19 mouse cellular contexts compared by ENCODE assay signal in genomic region chr7:137010451-137010850, GRCm38 (mm10).
A peak's percentile ranks its signal among the peaks of the same experiment; 100 is the strongest.
DNase-seq lines count a peak whose midpoint lies in the region; ATAC-seq and TF ChIP-seq lines count a peak whose summit lies in the region.
"Had no signal": no experiment of that assay in that cellular context is flagged by ENCODE, and none has a peak within 500 bp of the region (broad histone marks: within the 10 kb centered on the region; RNA-seq: fewer than 3 reads in every experiment).

No protein-coding gene starts in this region.

- DNase-seq in gastrocnemius, adult 18-20 months (ENCODE audit: low spot score), result peak; percentile 6
- DNase-seq in gastrocnemius, postnatal 14 days, result no peak
- no peak for DNase-seq in limb, embryonic 10.5 days (ENCODE audit: low spot score)
- peak; percentile 45 for DNase-seq in limb, embryonic 14.5 days (ENCODE audit: low spot score)
- no peak for DNase-seq in ovary, adult 18-20 months (ENCODE audit: low spot score)
- DNase-seq: adrenal gland, postnatal 14 days; cerebellum, adult 18-20 months; cerebellum, adult 9-11 months; cerebellum, postnatal 36 days; kidney, adult 8-10 months had no signal

- peaks cover 5% of the 10 kb centered on the region for H3K27me3 ChIP-seq in heart, embryonic 16.5 days (ENCODE audit: control insufficient read depth, insufficient read depth, low read length)
- H3K27me3 ChIP-seq in heart, embryonic 12.5 days (replicated peaks), result no peaks in the 10 kb centered on the region
- H3K27me3 ChIP-seq in limb, embryonic 13.5 days, result peaks cover 16% of the 10 kb centered on the region
- peaks cover 65% of the 10 kb centered on the region for H3K27me3 ChIP-seq in limb, embryonic 10.5 days (ENCODE audit: low read depth, poor library complexity, severe bottlenecking)
- H3K27me3 ChIP-seq in limb, embryonic 14.5 days (ENCODE audit: control insufficient read depth, insufficient read depth, low read length), result no peaks in the 10 kb centered on the region
- H3K27me3 ChIP-seq: embryonic facial prominence, embryonic 15.5 days had no signal

- no peaks in the 10 kb centered on the region for H3K9me3 ChIP-seq in heart, embryonic 16.5 days (replicated peaks; ENCODE audit: control insufficient read depth, low read length)
- H3K9me3 ChIP-seq in heart, embryonic 12.5 days (replicated peaks), result no peaks in the 10 kb centered on the region
- H3K9me3 ChIP-seq in limb, embryonic 13.5 days, result no peaks in the 10 kb centered on the region
- no peaks in the 10 kb centered on the region for H3K9me3 ChIP-seq in limb, embryonic 10.5 days (replicated peaks)
- no peaks in the 10 kb centered on the region for H3K9me3 ChIP-seq in limb, embryonic 14.5 days (ENCODE audit: control insufficient read depth, low read length)
- H3K9me3 ChIP-seq: embryonic facial prominence, embryonic 15.5 days; forebrain, embryonic 10.5 days; hindbrain, embryonic 13.5 days had no signal

- no peak overlapping the region for H3K27ac ChIP-seq in heart, embryonic 16.5 days (ENCODE audit: low read length)
- no peak overlapping the region for H3K27ac ChIP-seq in heart, embryonic 12.5 days (ENCODE audit: poor library complexity, severe bottlenecking)
- H3K27ac ChIP-seq in limb, embryonic 13.5 days, result no peak overlapping the region; the same call in 1 of the 2 replicates
- H3K27ac ChIP-seq in limb, embryonic 10.5 days, result no peak overlapping the region
- no peak overlapping the region for H3K27ac ChIP-seq in limb, embryonic 14.5 days (replicated peaks; ENCODE audit: low read depth, low read length)
- H3K27ac ChIP-seq: embryonic facial prominence, embryonic 15.5 days; forebrain, embryonic 10.5 days; heart, adult 2 months; hindbrain, embryonic 13.5 days; hindbrain, postnatal 0 days had no signal

- 72% methylated on average over 2 of the region's 2 CpGs for WGBS in heart, embryonic 16.5 days
- 68% methylated on average over 2 of the region's 2 CpGs for WGBS in heart, embryonic 12.5 days
- WGBS in limb, embryonic 13.5 days, result 44% methylated on average over 2 of the region's 2 CpGs
- 92% methylated on average over 2 of the region's 2 CpGs for WGBS in limb, embryonic 10.5 days
- WGBS in limb, embryonic 14.5 days, result 41% methylated on average over 2 of the region's 2 CpGs

- no peak for TF ChIP-seq POLR2A in limb, embryonic 14.5 days (IDR thresholded peaks at IDR 0.05; ENCODE audit: borderline replicate concordance, extremely low read depth, insufficient read depth, insufficient read length)

- H3K9ac ChIP-seq in heart, embryonic 16.5 days (ENCODE audit: low read length), result no peak overlapping the region
- H3K9ac ChIP-seq in heart, embryonic 12.5 days, result no peak overlapping the region
- no peak overlapping the region for H3K9ac ChIP-seq in limb, embryonic 13.5 days
- H3K9ac ChIP-seq in limb, embryonic 14.5 days (ENCODE audit: low read depth, low read length, severe bottlenecking), result no peak overlapping the region
- H3K9ac ChIP-seq: embryonic facial prominence, embryonic 15.5 days; hindbrain, embryonic 13.5 days had no signal

- no peak overlapping the region for H3K4me3 ChIP-seq in heart, embryonic 16.5 days (ENCODE audit: low read length)
- no peak overlapping the region for H3K4me3 ChIP-seq in heart, embryonic 12.5 days
- no peak overlapping the region for H3K4me3 ChIP-seq in limb, embryonic 13.5 days
- H3K4me3 ChIP-seq in limb, embryonic 10.5 days, result no peak overlapping the region
- H3K4me3 ChIP-seq in limb, embryonic 14.5 days (replicated peaks; ENCODE audit: low read length), result no peak overlapping the region
- H3K4me3 ChIP-seq: embryonic facial prominence, embryonic 15.5 days; erythroblast, embryonic 14.5 days; forebrain, embryonic 10.5 days; heart, adult 2 months; hindbrain, embryonic 13.5 days had no signal

- intact Hi-C loops in gastrocnemius, postnatal 14 days (cut with DNase I; ENCODE audit: low total_unique reads), result no loop called here

- H3K4me2 ChIP-seq in heart, embryonic 16.5 days (ENCODE audit: low read depth, low read length), result no peak overlapping the region
- no peak overlapping the region for H3K4me2 ChIP-seq in heart, embryonic 12.5 days
- H3K4me2 ChIP-seq in limb, embryonic 13.5 days (replicated peaks), result no peak overlapping the region
- no peak overlapping the region for H3K4me2 ChIP-seq in limb, embryonic 14.5 days (replicated peaks; ENCODE audit: low read depth, low read length, severe bottlenecking)
- H3K4me2 ChIP-seq: embryonic facial prominence, embryonic 15.5 days; hindbrain, embryonic 13.5 days had no signal

- H3K4me1 ChIP-seq in heart, embryonic 16.5 days (ENCODE audit: control insufficient read depth, insufficient read depth, low read length), result no peaks in the 10 kb centered on the region
- H3K4me1 ChIP-seq in heart, embryonic 12.5 days (replicated peaks), result peaks cover 4% of the 10 kb centered on the region; the same call in 1 of the 2 replicates
- H3K4me1 ChIP-seq in limb, embryonic 13.5 days, result peaks cover 35% of the 10 kb centered on the region
- H3K4me1 ChIP-seq in limb, embryonic 10.5 days, result peaks cover 26% of the 10 kb centered on the region
- H3K4me1 ChIP-seq in limb, embryonic 14.5 days (ENCODE audit: control insufficient read depth, insufficient read depth, low read length), result peaks cover 27% of the 10 kb centered on the region

- ATAC-seq in heart, embryonic 16.5 days (replicated peaks; ENCODE audit: extremely low read depth, insufficient read depth, low FRiP score), result 0 out of 2 replicates have a peak, but pooled peaks have one; percentile 41
- ATAC-seq in heart, embryonic 12.5 days (ENCODE audit: insufficient number of reproducible peaks, low FRiP score), result no peak
- 0 out of 2 replicates have a peak, but pooled peaks have one; percentile 19 for ATAC-seq in limb, embryonic 13.5 days (ENCODE audit: low FRiP score, low read depth)
- ATAC-seq in limb, embryonic 14.5 days (ENCODE audit: low FRiP score, low read depth), result peak; percentile 46; the same call in 1 of the 2 replicates

- no peaks in the 10 kb centered on the region for H3K36me3 ChIP-seq in heart, embryonic 16.5 days (ENCODE audit: control insufficient read depth, insufficient read depth)
- no peaks in the 10 kb centered on the region for H3K36me3 ChIP-seq in heart, embryonic 12.5 days
- H3K36me3 ChIP-seq in limb, embryonic 13.5 days, result no peaks in the 10 kb centered on the region
- no peaks in the 10 kb centered on the region for H3K36me3 ChIP-seq in limb, embryonic 10.5 days
- no peaks in the 10 kb centered on the region for H3K36me3 ChIP-seq in limb, embryonic 14.5 days (ENCODE audit: control insufficient read depth, insufficient read depth, low read length)
- H3K36me3 ChIP-seq: embryonic facial prominence, embryonic 15.5 days; forebrain, embryonic 10.5 days; hindbrain, embryonic 13.5 days had no signal

Comparison
In these comparisons a context has a peak if more than half of its experiments do, and no peak if none do; other contexts are left out.
1. DNase-seq: peak in gastrocnemius, adult 18-20 months (single experiment) and limb, embryonic 14.5 days (single experiment); none in gastrocnemius, postnatal 14 days (single experiment), limb, embryonic 10.5 days (single experiment) and ovary, adult 18-20 months (single experiment).